Mouse (Mus musculus) forebrain, embryonic 14.5 days (tissue): ENCODE measurements around the gene Dlg2. TPM values are rescaled to one million over a fixed set of nuclear protein-coding genes. Genes with fewer than 3 reads are reported as not detected.

Source experiments
- ATAC-seq: fragments of 200-750 bp; cut with Nextera tagmentation; 2 replicates; pipeline ENCODE4 v1.8.0; 2017; ENCODE audit warnings: mild to moderate bottlenecking, moderate library complexity
- DNase-seq: peaks from one replicate; pipeline ENCODE4 v3.0.0-alpha.2; 2015; ENCODE audit warnings: low spot score
- H3K27ac ChIP-seq: fragments of 300-500 bp; sonication (generic); 2 replicates; pipeline ENCODE4 v1.5.1; 2014; ENCODE audit warnings: low read depth, mild to moderate bottlenecking, control low read depth, low read length, moderate library complexity
- H3K27me3 ChIP-seq: fragments of 300-500 bp; sonication (generic); replicated peaks from 2 replicates; pipeline ENCODE4 v1.6.1; 2014; ENCODE audit warnings: low read length, control low read depth, mixed read lengths; ENCODE audit not compliant: control insufficient read depth, insufficient read depth
- H3K36me3 ChIP-seq: fragments of 300-500 bp; sonication (generic); 2 replicates; pipeline ENCODE4 v1.6.1; 2014; ENCODE audit warnings: low read length, control low read depth; ENCODE audit not compliant: control insufficient read depth, insufficient read depth
- H3K4me1 ChIP-seq: fragments of 300-500 bp; sonication (generic); 2 replicates; pipeline ENCODE4 v1.6.1; 2014; ENCODE audit warnings: antibody characterized with exemption, low read length, control low read depth; ENCODE audit not compliant: control insufficient read depth, insufficient read depth
- H3K4me2 ChIP-seq: fragments of 300-500 bp; sonication (generic); 2 replicates; pipeline ENCODE4 v1.6.1; 2014; ENCODE audit warnings: mild to moderate bottlenecking, control low read depth, low read length
- H3K4me3 ChIP-seq: fragments of 300-500 bp; sonication (generic); 2 replicates; pipeline ENCODE4 v1.5.1; 2014; ENCODE audit warnings: low read depth, low read length, control low read depth
- H3K9ac ChIP-seq: fragments of 300-500 bp; sonication (generic); 2 replicates; pipeline ENCODE4 v1.6.1; 2014; ENCODE audit warnings: mild to moderate bottlenecking, low read length, control low read depth, moderate library complexity
- H3K9me3 ChIP-seq: fragments of 300-500 bp; sonication (generic); replicated peaks from 2 replicates; pipeline ENCODE4 v1.6.1; 2016; ENCODE audit warnings: low read length, control low read depth, mixed read lengths; ENCODE audit not compliant: control insufficient read depth
- WGBS: fragments of 180-500 bp; shearing (Covaris S2); extraction: QIAGEN DNeasy Blood & Tissue Kit; methylation state at CpG from one replicate; pipeline ENCODE4 v1.1.7; 2014; 5-methylcytosine and 5-hydroxymethylcytosine counted together
- polyA plus RNA-seq: library from polyadenylated mRNA; unstranded; fragments of >200 nt; fragmentation: Nextera tagmentation; extraction: Ambion mirVana; gene quantifications from 2 replicates; pipeline ENCODE4 v1.2.1, GENCODE M21; 2014

The Dlg2 gene
- polyA plus RNA-seq, 1 experiment from 2014 or later = 17.9 TPM

DNA sequence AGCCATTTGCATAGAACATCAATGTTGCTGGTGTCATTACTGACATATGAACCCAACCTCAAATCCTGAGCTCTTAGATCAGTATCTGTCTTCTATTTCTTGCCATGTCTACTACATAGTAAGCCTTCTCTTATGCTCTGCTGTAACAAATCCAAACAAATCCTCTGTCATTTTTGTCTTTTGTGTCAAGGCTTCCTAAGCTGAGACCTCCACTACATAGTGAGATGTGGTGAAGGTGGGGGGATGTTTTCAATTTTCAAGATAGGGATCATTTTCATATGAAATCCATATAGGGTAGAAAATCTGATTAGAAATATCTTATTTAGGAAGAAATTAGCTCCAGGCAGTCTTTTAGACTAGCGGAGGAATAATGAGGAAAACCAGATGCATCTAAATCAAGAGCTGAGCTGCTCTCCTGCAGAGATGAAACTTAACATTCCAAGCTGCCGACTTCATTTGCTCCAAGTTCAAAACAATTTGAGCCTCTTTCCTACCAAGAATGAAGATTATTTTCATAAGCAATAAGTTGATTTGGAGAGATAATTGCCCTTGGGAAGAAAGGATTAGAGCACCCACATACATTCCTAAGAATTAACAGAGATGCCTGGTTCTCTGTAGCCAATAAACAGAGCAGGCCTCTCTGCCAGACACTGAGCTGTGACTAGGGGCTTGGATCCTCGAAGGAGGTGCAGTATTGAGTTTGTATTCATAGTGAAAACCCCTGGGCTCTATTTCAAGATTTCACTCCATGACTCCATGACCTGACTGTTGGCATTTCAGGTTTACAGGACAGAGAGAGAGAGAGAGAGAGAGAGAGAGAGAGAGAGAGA, 2009.6 kb downstream of the Dlg2 start:
- Histone ChIP-seq H3K4me2 (no peak overlapping the region), H3K27me3 (no peaks in the 10 kb centered on the region), H3K4me3 (no peak overlapping the region), H3K36me3 (no peaks in the 10 kb centered on the region), H3K4me1 (no peaks in the 10 kb centered on the region), H3K9ac (no peak overlapping the region), H3K9me3 (no peaks in the 10 kb centered on the region), H3K27ac (no peak overlapping the region)
- DNase-seq (no peak), ATAC-seq (no peak)
- 52% methylated on average over 3 of the region's 3 CpGs for WGBS

DNA sequence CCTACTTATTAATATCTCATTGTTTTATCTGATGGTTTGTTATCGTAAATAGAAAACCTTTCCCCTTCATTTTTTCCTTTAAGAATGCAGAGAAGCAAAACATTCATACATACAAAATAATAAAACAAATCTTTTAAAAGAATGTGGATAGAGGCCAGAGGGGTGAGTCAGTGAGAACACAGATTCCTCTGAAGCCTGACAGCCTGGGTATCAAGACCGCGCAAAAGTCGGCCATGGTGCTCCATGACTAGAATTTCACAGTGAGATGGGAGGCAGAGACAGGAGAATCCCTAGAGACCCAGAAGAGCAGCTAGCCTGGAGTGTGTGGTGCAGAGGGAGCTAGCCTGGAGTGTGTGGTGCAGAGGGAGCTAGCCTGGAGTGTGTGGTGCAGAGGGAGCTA, 2010.4 kb downstream of the Dlg2 start:
- Histone ChIP-seq H3K27me3 (no peaks in the 10 kb centered on the region), H3K4me2 (no peak overlapping the region), H3K4me1 (no peaks in the 10 kb centered on the region), H3K27ac (no peak overlapping the region), H3K36me3 (no peaks in the 10 kb centered on the region), H3K9me3 (no peaks in the 10 kb centered on the region), H3K9ac (no peak overlapping the region), H3K4me3 (no peak overlapping the region)
- WGBS = 96% methylated on average over 4 of the region's 4 CpGs
- ATAC-seq (no peak), DNase-seq (no peak)

DNA sequence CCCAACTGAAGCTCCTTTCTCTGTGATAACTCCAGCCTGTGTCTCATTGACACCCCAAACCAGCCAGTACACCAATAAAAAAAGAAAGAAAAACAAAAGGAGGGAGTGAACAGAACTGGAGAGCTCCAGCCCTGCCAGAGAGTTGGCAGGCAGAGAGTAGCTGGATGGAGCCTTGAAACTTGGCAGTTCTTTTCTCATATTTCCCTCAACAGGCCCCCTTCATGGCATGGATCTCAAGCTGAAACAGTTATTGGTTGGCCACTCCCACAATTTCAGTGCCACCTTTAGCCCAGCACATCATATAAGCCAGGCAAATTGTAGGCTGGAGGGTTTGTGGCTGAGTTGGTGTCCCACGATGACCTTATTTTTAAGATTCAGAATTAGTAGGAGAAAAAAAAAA, 2015.8 kb downstream of the Dlg2 start:
- H3K36me3 ChIP-seq = no peaks in the 10 kb centered on the region
- no peak for ATAC-seq
- WGBS = 91% methylated on average over 1 of the region's 1 CpGs

DNA sequence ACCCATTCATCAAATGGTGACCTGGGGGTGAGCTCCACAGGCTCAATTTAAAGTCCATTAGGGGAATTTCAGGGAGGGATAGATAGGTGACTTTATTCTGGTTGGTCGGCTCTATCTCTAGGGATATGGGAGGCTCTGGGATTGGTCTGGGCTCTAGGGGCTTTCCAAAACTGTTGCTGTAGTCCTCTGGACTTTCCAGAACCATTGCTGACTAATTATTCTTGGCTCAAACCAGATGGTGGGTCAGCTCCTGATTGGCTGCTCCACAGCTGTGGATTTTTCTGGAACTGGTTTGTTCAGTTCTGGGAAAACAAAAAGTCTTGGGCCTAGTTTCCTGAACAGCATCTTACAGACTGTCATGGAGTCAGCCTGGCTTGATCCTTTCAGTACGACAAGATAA, 2017.0 kb downstream of the Dlg2 start:
- Histone ChIP-seq H3K36me3 (no peaks in the 10 kb centered on the region), H3K9ac (no peak overlapping the region), H3K4me2 (no peak overlapping the region), H3K9me3 (no peaks in the 10 kb centered on the region), H3K27me3 (no peaks in the 10 kb centered on the region), H3K27ac (no peak overlapping the region), H3K4me1 (no peaks in the 10 kb centered on the region), H3K4me3 (no peak overlapping the region)
- ATAC-seq (no peak), DNase-seq (no peak)
- 87% methylated on average over 2 of the region's 2 CpGs for WGBS

More for the DNA sequence above, 2015.8 kb downstream of the Dlg2 start:
- H3K4me3 ChIP-seq = no peak overlapping the region
- no peaks in the 10 kb centered on the region for H3K27me3 ChIP-seq
- H3K4me1 ChIP-seq = no peaks in the 10 kb centered on the region
- no peak overlapping the region for H3K9ac ChIP-seq
- H3K27ac ChIP-seq = no peak overlapping the region
- H3K9me3 ChIP-seq = no peaks in the 10 kb centered on the region
- H3K4me2 ChIP-seq = no peak overlapping the region
- DNase-seq = no peak

Other genes with a start within 250 kb of the Dlg2 start
- not detected in 2 replicates for gene Ccdc83, start 210.9 kb upstream of the Dlg2 start, polyA plus RNA-seq
- gene Sytl2, start 174.4 kb upstream of the Dlg2 start, polyA plus RNA-seq = 1.2 and 1.5 TPM in 2 replicates
- gene Ccdc89, start 50.1 kb upstream of the Dlg2 start, polyA plus RNA-seq = 1.8 and 2.0 TPM in 2 replicates
- 32.9 and 34.8 TPM in 2 replicates for gene Crebzf, start 33.9 kb upstream of the Dlg2 start, polyA plus RNA-seq
- gene Tmem126a, start 19.4 kb upstream of the Dlg2 start, polyA plus RNA-seq = 117 and 121 TPM in 2 replicates
- gene Tmem126b, start 671 bp upstream of the Dlg2 start, polyA plus RNA-seq = 34.5 and 38.3 TPM in 2 replicates